Comparison of ENCODE assay signal across 20 mouse cellular contexts in the genomic region with DNA sequence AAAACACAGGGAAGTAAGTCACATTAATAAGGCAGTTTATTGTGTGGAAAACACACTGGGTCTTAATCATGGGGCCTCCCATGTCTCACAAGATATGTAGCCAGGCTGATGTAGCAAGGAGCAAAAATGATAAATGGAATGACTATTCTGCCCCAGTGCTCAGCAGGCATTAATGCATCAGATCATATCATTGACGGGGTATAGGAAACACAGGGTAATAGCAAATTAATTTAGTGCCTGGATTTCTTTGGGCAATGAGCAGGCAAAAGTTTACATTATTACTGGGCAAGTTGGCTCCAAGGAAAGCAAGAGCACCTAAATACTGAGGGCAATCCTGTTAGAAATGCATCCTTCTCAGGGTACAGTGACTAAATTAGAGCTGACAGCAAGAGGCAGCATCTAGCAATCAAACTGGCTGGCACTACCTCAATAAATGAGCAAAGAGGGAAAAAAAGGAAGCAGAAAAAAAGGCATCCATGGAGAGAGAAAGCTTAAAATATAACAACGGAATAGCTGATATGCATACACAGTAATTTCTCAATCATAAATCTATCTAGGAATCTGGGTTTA.
A peak's percentile ranks its signal among the peaks of the same experiment; 100 is the strongest.
DNase-seq lines count a peak whose midpoint lies in the region; ATAC-seq and TF ChIP-seq lines count a peak whose summit lies in the region.
"Had no signal": no experiment of that assay in that cellular context is flagged by ENCODE, and none has a peak within 500 bp of the region (broad histone marks: within the 10 kb centered on the region; RNA-seq: fewer than 3 reads in every experiment).

No protein-coding gene starts in this region.

- ATAC-seq in frontal cortex, adult (ENCODE audit: low TSS enrichment), result peak; percentile 62
- ATAC-seq in Patski, result peak; percentile 31
- ATAC-seq in neural tube, embryonic 14.5 days (ENCODE audit: low read depth), result peak; percentile 44; the same call in 1 of the 2 replicates
- ATAC-seq: forebrain, postnatal 0 days had no signal

- CTCF ChIA-PET in Patski (lab: Charles Lee), result interaction anchor here (1.2 kb wide), 1 partner anchor 15 kb away, joined by 3 read pairs; no protein-coding TSS in a partner anchor

- in situ Hi-C loops in Patski (cut with MboI; ENCODE audit: low pct_unique_long_range_greater_than_20kb), result no loop called here

- H3K27me3 ChIP-seq in Patski, result no peaks in the 10 kb centered on the region
- H3K27me3 ChIP-seq in neural tube, embryonic 14.5 days (ENCODE audit: control insufficient read depth, insufficient read depth, low read length), result no peaks in the 10 kb centered on the region
- H3K27me3 ChIP-seq: CH12.LX; embryonic facial prominence, embryonic 13.5 days; heart, embryonic 15.5 days; limb, embryonic 13.5 days had no signal

- WGBS in neural tube, embryonic 14.5 days, result 70% methylated on average over 2 of the region's 2 CpGs

- H3K9ac ChIP-seq in neural tube, embryonic 14.5 days (replicated peaks; ENCODE audit: low read depth, low read length), result no peak overlapping the region
- H3K9ac ChIP-seq: embryonic facial prominence, embryonic 13.5 days; forebrain, postnatal 0 days; heart, embryonic 15.5 days; limb, embryonic 13.5 days had no signal

- no peaks in the 10 kb centered on the region for H3K4me1 ChIP-seq in neural tube, embryonic 14.5 days (ENCODE audit: control insufficient read depth, insufficient read depth, low read length)
- H3K4me1 ChIP-seq: embryonic facial prominence, embryonic 13.5 days; heart, embryonic 15.5 days; limb, embryonic 13.5 days; midbrain, embryonic 10.5 days had no signal

- POLR2A ChIA-PET in Patski (lab: Charles Lee), result no interaction called here

- no peaks in the 10 kb centered on the region for H3K9me3 ChIP-seq in neural tube, embryonic 14.5 days (ENCODE audit: control insufficient read depth, low read length)
- H3K9me3 ChIP-seq: embryonic facial prominence, embryonic 13.5 days; heart, embryonic 15.5 days; limb, embryonic 13.5 days; midbrain, embryonic 10.5 days had no signal

- no peak overlapping the region for H3K4me3 ChIP-seq in layer of hippocampus, adult 2 months
- H3K4me3 ChIP-seq in neural tube, embryonic 14.5 days (ENCODE audit: low read depth, low read length), result no peak overlapping the region
- H3K4me3 ChIP-seq: embryonic facial prominence, embryonic 13.5 days; heart, embryonic 15.5 days; limb, embryonic 13.5 days; midbrain, embryonic 10.5 days had no signal

- no peak for TF ChIP-seq CTCF in layer of hippocampus, adult 2 months (conservative IDR thresholded peaks at IDR 0.05)
- no peak for TF ChIP-seq CTCF in Patski (IDR thresholded peaks at IDR 0.05)

- peak overlapping the region; percentile 59 for H3K27ac ChIP-seq in layer of hippocampus, adult 2 months
- no peak overlapping the region for H3K27ac ChIP-seq in neural tube, embryonic 14.5 days (ENCODE audit: low read depth, low read length)
- H3K27ac ChIP-seq: embryonic facial prominence, embryonic 13.5 days; heart, embryonic 15.5 days; limb, embryonic 13.5 days; midbrain, embryonic 10.5 days had no signal

- H3K4me2 ChIP-seq in neural tube, embryonic 14.5 days (ENCODE audit: low read depth, low read length), result no peak overlapping the region
- H3K4me2 ChIP-seq: embryonic facial prominence, embryonic 13.5 days; heart, embryonic 15.5 days; limb, embryonic 13.5 days had no signal

- DNase-seq in frontal cortex, postnatal 10 days (ENCODE audit: low spot score in 2 of 2), result no peak
- no peak for DNase-seq in layer of hippocampus, adult 2 months (ENCODE audit: low spot score in 2 of 2)
- DNase-seq in layer of hippocampus, adult 11-12 months (ENCODE audit: low spot score), result no peak
- DNase-seq in Patski (ENCODE audit: low read depth, low spot score), result no peak
- DNase-seq in spleen, postnatal 4 days (ENCODE audit: low spot score in 2 of 2), result no peak
- DNase-seq in heart, adult 9 months (ENCODE audit: low spot score in 2 of 2), result no peak
- DNase-seq: adrenal gland, adult 8-10 months; forebrain, postnatal 0 days; heart, adult 18-20 months; layer of hippocampus, adult 9-11 months; lung, adult 18-20 months; lung, postnatal 4 days; right cerebral cortex, postnatal 14 days had no signal

- H3K36me3 ChIP-seq in neural tube, embryonic 14.5 days (ENCODE audit: control insufficient read depth, insufficient read depth, low read length), result 0 out of 2 replicates have a peak, but pooled peaks cover 5% of the 10 kb centered on the region
- H3K36me3 ChIP-seq: embryonic facial prominence, embryonic 13.5 days; heart, embryonic 15.5 days; limb, embryonic 13.5 days; midbrain, embryonic 10.5 days had no signal
